10 mouse cellular contexts compared by ENCODE assay signal in genomic region chr10:127076082-127076481, GRCm38 (mm10). TPM values are rescaled to one million over a fixed set of nuclear protein-coding genes. Genes with fewer than 3 reads are reported as not detected.
DNase-seq lines count a peak whose midpoint lies in the region; ATAC-seq and TF ChIP-seq lines count a peak whose summit lies in the region.
"Had no signal": no experiment of that assay in that cellular context is flagged by ENCODE, and none has a peak within 500 bp of the region (broad histone marks: within the 10 kb centered on the region; RNA-seq: fewer than 3 reads in every experiment).

No protein-coding gene starts in this region.

- no peak for DNase-seq in frontal cortex, postnatal 14 days (ENCODE audit: low spot score in 2 of 2)
- DNase-seq in midbrain, postnatal 0 days (ENCODE audit: low spot score), result no peak
- DNase-seq in midbrain, embryonic 14.5 days, result no peak
- DNase-seq in liver, embryonic 14.5 days (ENCODE audit: low read depth in 3 of 3, low spot score in 3 of 3), result no peak
- DNase-seq in thymus, postnatal 10 days (ENCODE audit: low spot score in 2 of 2), result peak; percentile 63 to 73
- no peak for DNase-seq in lung, postnatal 25 days (ENCODE audit: low spot score)
- DNase-seq: kidney, adult 2 months had no signal

- TF ChIP-seq EP300 in liver, embryonic 14.5 days (IDR thresholded peaks at IDR 0.05; ENCODE audit: low read depth), result no peak

- H3K9ac ChIP-seq in midbrain, postnatal 0 days (replicated peaks; ENCODE audit: low read length, poor library complexity, severe bottlenecking), result no peak overlapping the region
- H3K9ac ChIP-seq in midbrain, embryonic 14.5 days (replicated peaks; ENCODE audit: low read length), result no peak overlapping the region
- H3K9ac ChIP-seq in liver, embryonic 14.5 days (replicated peaks), result no peak overlapping the region

- H3K4me3 ChIP-seq in midbrain, postnatal 0 days (ENCODE audit: low read depth, low read length), result no peak overlapping the region
- H3K4me3 ChIP-seq in midbrain, embryonic 14.5 days (replicated peaks; ENCODE audit: low read depth, low read length), result no peak overlapping the region
- H3K4me3 ChIP-seq in liver, embryonic 14.5 days (ENCODE audit: insufficient read depth in 1 of 2, low read depth in 2 of 2, low read length in 2 of 2), result 0 out of 4 replicates have a peak overlapping the region, but pooled peaks of 1 of the 2 experiments have one; percentile 32

- no peak for TF ChIP-seq CTCF in midbrain, postnatal 0 days (IDR thresholded peaks at IDR 0.05)
- TF ChIP-seq CTCF in liver, embryonic 14.5 days (IDR thresholded peaks at IDR 0.05; ENCODE audit: low read depth), result no peak

- peak; percentile 33; the same call in 1 of the 2 replicates for ATAC-seq in frontal cortex, adult (ENCODE audit: low TSS enrichment)
- no peak for ATAC-seq in midbrain, postnatal 0 days (ENCODE audit: low FRiP score)
- no peak for ATAC-seq in midbrain, embryonic 14.5 days (ENCODE audit: low FRiP score, low TSS enrichment)
- no peak for ATAC-seq in liver, embryonic 14.5 days (ENCODE audit: insufficient read depth)
- ATAC-seq in erythroid progenitor cell, adult 5-6 weeks (replicated peaks; ENCODE audit: low FRiP score, poor library complexity, severe bottlenecking), result no peak

- H3K27ac ChIP-seq in midbrain, postnatal 0 days (ENCODE audit: low read depth, low read length), result no peak overlapping the region
- H3K27ac ChIP-seq in midbrain, embryonic 14.5 days (replicated peaks; ENCODE audit: low read depth, low read length), result no peak overlapping the region
- no peak overlapping the region for H3K27ac ChIP-seq in liver, embryonic 14.5 days

- H3K4me1 ChIP-seq in midbrain, postnatal 0 days (ENCODE audit: insufficient read depth, low read length), result peaks cover 12% of the 10 kb centered on the region; the same call in 1 of the 2 replicates
- H3K4me1 ChIP-seq in midbrain, embryonic 14.5 days (ENCODE audit: control insufficient read depth, insufficient read depth, low read length), result peaks cover 26% of the 10 kb centered on the region
- peaks cover 0 to 10% of the 10 kb centered on the region in 2 experiments; a peak in 3 of 4 replicates for H3K4me1 ChIP-seq in liver, embryonic 14.5 days (replicated peaks; ENCODE audit: control insufficient read depth in 2 of 2, insufficient read depth in 2 of 2, low read length in 1 of 2)

- H3K9me3 ChIP-seq in midbrain, postnatal 0 days (ENCODE audit: low read length), result no peaks in the 10 kb centered on the region
- no peaks in the 10 kb centered on the region for H3K9me3 ChIP-seq in midbrain, embryonic 14.5 days (ENCODE audit: control insufficient read depth, low read length)
- no peaks in the 10 kb centered on the region for H3K9me3 ChIP-seq in liver, embryonic 14.5 days (ENCODE audit: control insufficient read depth, low read length)

- H3K36me3 ChIP-seq in midbrain, postnatal 0 days (ENCODE audit: insufficient read depth, low read length), result no peaks in the 10 kb centered on the region
- H3K36me3 ChIP-seq in midbrain, embryonic 14.5 days (ENCODE audit: control insufficient read depth, insufficient read depth, low read length), result no peaks in the 10 kb centered on the region
- H3K36me3 ChIP-seq in liver, embryonic 14.5 days (replicated peaks; ENCODE audit: control insufficient read depth, insufficient read depth, low read depth), result no peaks in the 10 kb centered on the region

- peak overlapping the region; percentile 93; the same call in 1 of the 2 replicates for H3K4me2 ChIP-seq in midbrain, postnatal 0 days (ENCODE audit: low read depth, low read length, poor library complexity, severe bottlenecking)
- no peak overlapping the region for H3K4me2 ChIP-seq in midbrain, embryonic 14.5 days (ENCODE audit: low read length)
- peak overlapping the region; percentile 52; the same call in 1 of the 2 replicates for H3K4me2 ChIP-seq in liver, embryonic 14.5 days (ENCODE audit: low read depth)

- 42% methylated on average over 4 of the region's 4 CpGs for WGBS in midbrain, postnatal 0 days
- WGBS in midbrain, embryonic 14.5 days, result 59% methylated on average over 4 of the region's 4 CpGs
- 20% methylated on average over 4 of the region's 4 CpGs for WGBS in liver, embryonic 14.5 days (ENCODE audit: insufficient replicate concordance)

- H3K27me3 ChIP-seq in midbrain, postnatal 0 days (ENCODE audit: insufficient read depth, low read length), result no peaks in the 10 kb centered on the region
- 0 out of 2 replicates have a peak, but pooled peaks cover 14% of the 10 kb centered on the region for H3K27me3 ChIP-seq in midbrain, embryonic 14.5 days (ENCODE audit: control insufficient read depth, insufficient read depth, low read length)
- peaks cover 30% of the 10 kb centered on the region for H3K27me3 ChIP-seq in liver, embryonic 14.5 days (ENCODE audit: control insufficient read depth, insufficient read depth, low read length)

RNA-seq across cellular contexts. Expression of gene Agap2, which starts 1.0 kb away (rescaled TPM):
- 330 and 343 TPM in 2 replicates for total RNA-seq in midbrain, postnatal 0 days (2014; rRNA removed)
- 5.4 and 6.3 TPM in 2 replicates for polyA plus RNA-seq in midbrain, postnatal 0 days (2015; fragmentation: Nextera tagmentation; extraction: Ambion mirVana)
- polyA plus RNA-seq in midbrain, embryonic 14.5 days (2014; fragmentation: Nextera tagmentation; extraction: Ambion mirVana), result 8.1 and 13.1 TPM in 2 replicates
- 3.0 and 3.7 TPM in 2 replicates for polyA plus RNA-seq in liver, embryonic 14.5 days (2012; rRNA removed)
- 0.57 and 0.59 TPM in 2 replicates for polyA plus RNA-seq in liver, embryonic 14.5 days (2014; fragmentation: Nextera tagmentation; extraction: Ambion mirVana)
- total RNA-seq in erythroid progenitor cell, adult 5-6 weeks (2015; ENCODE audit: low replicate concordance), result 1.1 and 3.8 TPM in 2 replicates
- 2.2 and 51.8 TPM in 2 replicates for total RNA-seq in erythroid progenitor cell, adult 5-6 weeks (2017; ENCODE audit: low replicate concordance)

RNA-seq across cellular contexts. Expression of gene Tspan31, which starts 6.0 kb away (rescaled TPM):
- 109 and 122 TPM in 2 replicates for total RNA-seq in midbrain, postnatal 0 days (2014; rRNA removed)
- 101 and 104 TPM in 2 replicates for polyA plus RNA-seq in midbrain, postnatal 0 days (2015; fragmentation: Nextera tagmentation; extraction: Ambion mirVana)
- polyA plus RNA-seq in midbrain, embryonic 14.5 days (2014; fragmentation: Nextera tagmentation; extraction: Ambion mirVana), result 67.7 and 71.7 TPM in 2 replicates
- polyA plus RNA-seq in liver, embryonic 14.5 days (2012; rRNA removed), result 35.8 and 41.8 TPM in 2 replicates
- polyA plus RNA-seq in liver, embryonic 14.5 days (2014; fragmentation: Nextera tagmentation; extraction: Ambion mirVana), result 18.9 and 23.8 TPM in 2 replicates
- 13.0 and 18.0 TPM in 2 replicates for total RNA-seq in erythroid progenitor cell, adult 5-6 weeks (2015; ENCODE audit: low replicate concordance)
- 6.6 and 8.5 TPM in 2 replicates for total RNA-seq in erythroid progenitor cell, adult 5-6 weeks (2017; ENCODE audit: low replicate concordance)

RNA-seq across cellular contexts. Expression of gene Cdk4, which starts 12.7 kb away (rescaled TPM):
- 311 and 365 TPM in 2 replicates for total RNA-seq in midbrain, postnatal 0 days (2014; rRNA removed)
- 364 and 374 TPM in 2 replicates for polyA plus RNA-seq in midbrain, postnatal 0 days (2015; fragmentation: Nextera tagmentation; extraction: Ambion mirVana)
- polyA plus RNA-seq in midbrain, embryonic 14.5 days (2014; fragmentation: Nextera tagmentation; extraction: Ambion mirVana), result 1,072 and 1,231 TPM in 2 replicates
- polyA plus RNA-seq in liver, embryonic 14.5 days (2012; rRNA removed), result 175 and 221 TPM in 2 replicates
- polyA plus RNA-seq in liver, embryonic 14.5 days (2014; fragmentation: Nextera tagmentation; extraction: Ambion mirVana), result 519 and 576 TPM in 2 replicates
- total RNA-seq in erythroid progenitor cell, adult 5-6 weeks (2015; ENCODE audit: low replicate concordance), result 84.3 and 107 TPM in 2 replicates
- 42.7 and 99.2 TPM in 2 replicates for total RNA-seq in erythroid progenitor cell, adult 5-6 weeks (2017; ENCODE audit: low replicate concordance)

RNA-seq across cellular contexts. Expression of gene March9, which starts 16.1 kb away (rescaled TPM):
- 84.0 and 90.0 TPM in 2 replicates for total RNA-seq in midbrain, postnatal 0 days (2014; rRNA removed)
- polyA plus RNA-seq in midbrain, postnatal 0 days (2015; fragmentation: Nextera tagmentation; extraction: Ambion mirVana), result 8.6 and 9.8 TPM in 2 replicates
- 11.8 and 17.4 TPM in 2 replicates for polyA plus RNA-seq in midbrain, embryonic 14.5 days (2014; fragmentation: Nextera tagmentation; extraction: Ambion mirVana)
- polyA plus RNA-seq in liver, embryonic 14.5 days (2012; rRNA removed), result 0.07 and 0.12 TPM in 2 replicates
- polyA plus RNA-seq in liver, embryonic 14.5 days (2014; fragmentation: Nextera tagmentation; extraction: Ambion mirVana), result not detected in 2 replicates
- total RNA-seq in erythroid progenitor cell, adult 5-6 weeks (2015; ENCODE audit: low replicate concordance), result not detected in 2 replicates
- total RNA-seq in erythroid progenitor cell, adult 5-6 weeks (2017; ENCODE audit: low replicate concordance), result not detected in 2 replicates

RNA-seq across cellular contexts. Expression of gene Cyp27b1, which starts 28.0 kb away (rescaled TPM):
- 0.22 TPM in 1 of 2 replicates, not detected in the other for total RNA-seq in midbrain, postnatal 0 days (2014; rRNA removed)
- 0.13 TPM in 1 of 2 replicates, not detected in the other for polyA plus RNA-seq in midbrain, postnatal 0 days (2015; fragmentation: Nextera tagmentation; extraction: Ambion mirVana)
- not detected in 2 replicates for polyA plus RNA-seq in midbrain, embryonic 14.5 days (2014; fragmentation: Nextera tagmentation; extraction: Ambion mirVana)
- polyA plus RNA-seq in liver, embryonic 14.5 days (2012; rRNA removed), result 0.07 and 0.08 TPM in 2 replicates
- not detected in 2 replicates for polyA plus RNA-seq in liver, embryonic 14.5 days (2014; fragmentation: Nextera tagmentation; extraction: Ambion mirVana)
- total RNA-seq in erythroid progenitor cell, adult 5-6 weeks (2015; ENCODE audit: low replicate concordance), result not detected in 2 replicates
- total RNA-seq in erythroid progenitor cell, adult 5-6 weeks (2017; ENCODE audit: low replicate concordance), result not detected in 2 replicates
- polyA plus RNA-seq: neural tube, embryonic 14.5 days had no signal

Comparison
In these comparisons a context has a peak if more than half of its experiments do, and no peak if none do; other contexts are left out.
1. DNase-seq: peak in thymus, postnatal 10 days (2 of 2); none in frontal cortex, postnatal 14 days (0 of 2), midbrain, postnatal 0 days (single experiment), midbrain, embryonic 14.5 days (single experiment), liver, embryonic 14.5 days (0 of 3) and lung, postnatal 25 days (single experiment).